Mouse (Mus musculus) kidney, adult 11 months (tissue): ENCODE results near the gene Lilra5.
A peak's percentile ranks its signal among the peaks of the same experiment; 100 is the strongest.
"Not testable (repeated sequence)": the region's sequence is repeated elsewhere in the genome, so short reads cannot be mapped to it uniquely, and the experiment has no call there.

Experiments
- DNase-seq: peaks from one replicate; pipeline ENCODE4 v3.0.0; 2022

The Lilra5 gene

DNA sequence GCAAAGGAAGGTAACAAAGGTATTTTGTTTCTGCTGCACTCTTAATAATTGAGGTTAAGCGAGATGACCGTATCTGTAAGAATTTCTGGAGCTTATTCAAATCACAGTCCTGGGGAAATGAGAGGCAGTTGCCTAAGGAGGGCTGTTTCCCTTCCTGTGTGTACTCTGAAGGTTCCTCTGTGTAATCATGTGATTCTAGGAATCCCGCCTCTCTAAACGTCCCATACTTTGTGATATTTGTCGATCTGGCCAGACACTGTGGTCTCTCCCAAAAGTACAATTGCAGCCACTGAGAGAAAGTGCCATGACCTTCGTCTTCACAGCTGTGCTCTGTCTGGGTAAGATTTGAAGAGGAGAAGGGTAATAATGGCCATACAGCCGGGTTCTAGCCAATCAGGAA lies at the start of gene Lilra5:
Lilra5 (plus strand) TSS at position 301 of the 400 bp plus-strand sequence.
- DNase-seq: no peak

DNA sequence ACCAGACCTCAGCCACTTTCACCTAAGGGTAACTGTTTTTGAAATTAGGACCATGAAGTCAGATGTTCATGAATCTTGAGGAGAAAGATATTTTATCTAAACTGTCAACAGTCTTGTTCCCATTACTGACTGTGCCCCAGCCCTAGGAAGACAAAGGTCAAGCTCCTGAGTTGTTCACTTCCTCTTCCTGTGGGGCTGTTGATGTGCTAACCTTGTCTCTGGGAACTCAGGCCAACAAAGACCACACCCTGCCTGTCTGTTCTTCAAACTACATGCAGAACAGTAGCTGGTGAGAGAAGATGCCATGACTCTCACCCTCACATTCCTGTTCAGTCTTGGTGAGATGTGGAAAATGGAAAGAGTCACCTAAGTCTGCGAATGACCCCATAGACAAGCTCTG lies 30.4 kb upstream of the Lilra5 start:
- DNase-seq: no peak

DNA sequence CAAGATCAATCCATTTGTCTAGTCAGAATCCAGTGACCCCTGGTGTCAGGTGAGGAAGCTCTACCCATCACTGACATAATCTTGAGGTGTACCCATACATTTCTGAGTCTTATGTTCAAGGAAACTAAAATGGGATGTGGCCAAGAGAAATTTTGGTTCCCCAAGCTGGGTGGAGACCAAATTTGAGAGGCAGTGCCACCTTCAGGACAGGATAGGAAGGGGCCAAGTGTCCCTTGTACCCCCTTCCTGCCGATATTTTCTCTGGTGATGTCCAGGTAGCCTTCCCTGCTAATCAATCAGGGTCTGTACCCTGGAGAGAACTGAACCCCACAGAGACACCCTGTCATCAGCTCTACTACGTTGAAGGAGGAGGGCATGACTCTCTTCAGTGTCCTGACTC lies 28.9 kb upstream of the Lilra5 start:
- DNase-seq: no peak

DNA sequence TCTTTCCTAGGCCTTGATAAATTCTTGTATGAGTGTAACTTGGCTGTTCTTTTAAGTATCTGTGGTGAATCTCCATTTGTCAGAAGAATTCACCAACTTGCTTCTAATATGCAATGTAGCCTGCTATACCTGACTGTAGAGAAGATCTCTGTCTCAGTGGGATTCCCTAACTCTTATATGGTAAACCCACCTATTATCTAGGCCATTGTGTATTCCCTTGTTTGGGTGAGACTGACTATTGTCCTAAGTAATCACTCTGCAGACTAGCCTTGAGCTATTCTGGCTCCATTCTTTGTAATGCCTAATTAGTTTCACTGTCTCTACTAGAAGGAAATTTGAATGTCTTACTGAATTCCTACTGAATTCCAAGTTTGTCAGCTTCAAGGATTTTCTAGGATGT lies 24.1 kb upstream of the Lilra5 start:
- not testable (repeated sequence) for DNase-seq

DNA sequence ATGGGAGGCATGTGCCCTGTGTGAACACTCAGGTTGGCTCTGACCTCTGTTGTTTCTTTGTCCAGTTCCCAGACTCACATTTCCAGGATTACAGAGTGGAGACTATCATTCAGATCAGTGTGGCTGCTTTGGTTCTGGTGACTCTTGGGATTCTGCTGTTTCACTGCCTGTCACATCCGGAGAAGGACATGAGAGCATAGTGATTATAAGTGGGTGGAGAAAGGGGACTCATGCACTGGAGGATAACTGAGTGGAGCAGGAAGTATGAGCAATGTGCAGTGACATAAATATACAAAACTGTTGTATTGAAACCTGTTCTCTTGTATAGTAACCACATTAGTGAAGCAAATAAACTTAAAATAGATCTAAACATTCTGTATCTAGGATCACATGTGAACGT lies 22.2 kb upstream of the Lilra5 start:
- DNase-seq: no peak

DNA sequence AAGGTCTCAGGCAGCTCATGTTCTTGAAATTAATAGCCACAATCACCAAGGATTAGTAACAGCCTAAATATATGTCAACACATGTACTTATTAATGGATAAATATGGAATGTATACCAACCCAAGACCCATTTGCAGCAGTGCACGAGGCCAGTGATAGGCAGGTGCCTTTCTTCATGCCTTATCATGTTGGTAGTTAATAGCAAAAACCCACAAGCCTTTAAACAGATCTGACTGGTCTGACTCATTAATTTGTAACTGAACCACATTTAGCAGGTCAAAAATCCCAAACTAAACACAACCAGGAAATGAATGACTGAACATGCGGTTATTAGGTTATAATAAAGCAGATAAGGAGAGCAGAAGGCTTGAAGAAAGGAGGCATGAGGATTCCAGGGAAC lies 21.7 kb upstream of the Lilra5 start:
- DNase-seq: no peak

DNA sequence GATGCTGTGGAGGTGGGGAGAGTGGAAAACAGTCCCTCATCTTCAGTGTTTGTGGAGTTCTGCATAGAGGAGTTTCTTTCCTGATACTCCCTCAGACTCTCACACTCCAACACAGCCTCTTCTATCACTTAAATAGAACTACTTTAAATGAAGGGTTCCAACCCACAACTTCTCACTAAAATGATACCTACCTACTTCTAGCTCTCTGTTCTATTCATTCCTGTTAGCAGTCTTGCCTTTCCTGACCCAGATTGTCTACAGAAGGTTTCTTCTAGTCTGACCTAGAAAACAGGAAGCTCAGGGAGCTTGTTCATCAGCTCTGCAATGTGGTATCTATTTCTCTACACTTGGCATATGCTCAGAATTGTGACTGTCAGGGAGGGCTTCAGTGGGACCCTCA lies 2.0 kb upstream of the Lilra5 start:
- no peak for DNase-seq

DNA sequence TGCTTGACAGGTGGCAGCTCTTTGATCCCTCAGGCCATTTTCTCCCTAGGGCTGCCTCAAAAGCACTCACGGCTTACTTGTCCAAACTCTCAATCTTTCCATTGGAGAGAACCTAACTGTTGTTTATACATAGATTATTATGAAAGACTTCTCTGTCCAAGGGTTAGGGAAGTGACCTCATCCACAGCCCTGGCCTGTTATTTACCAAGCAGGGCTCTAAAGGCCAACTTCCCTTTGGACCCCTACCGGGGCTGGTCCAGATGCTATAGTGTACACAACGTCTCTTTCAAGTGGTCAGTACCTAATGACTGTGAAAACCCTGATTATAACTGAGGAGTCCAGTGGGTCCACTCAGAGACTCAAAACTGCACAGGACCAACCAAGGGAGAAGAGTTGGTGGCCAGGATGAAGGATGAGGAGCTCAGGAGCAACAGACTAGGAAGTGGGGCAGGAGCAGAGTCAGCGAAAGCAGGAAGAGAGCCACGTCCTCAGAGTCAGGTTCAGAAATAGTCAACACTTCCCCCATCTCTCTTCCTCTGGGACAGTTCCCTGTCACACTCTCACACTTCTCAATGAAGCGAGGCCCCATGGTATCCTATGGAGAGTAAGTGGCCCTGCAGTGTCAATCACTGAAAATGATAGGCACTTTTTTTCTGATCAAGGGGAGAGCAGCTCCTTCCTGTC lies 1.6 kb downstream of the Lilra5 start:
- no peak for DNase-seq

DNA sequence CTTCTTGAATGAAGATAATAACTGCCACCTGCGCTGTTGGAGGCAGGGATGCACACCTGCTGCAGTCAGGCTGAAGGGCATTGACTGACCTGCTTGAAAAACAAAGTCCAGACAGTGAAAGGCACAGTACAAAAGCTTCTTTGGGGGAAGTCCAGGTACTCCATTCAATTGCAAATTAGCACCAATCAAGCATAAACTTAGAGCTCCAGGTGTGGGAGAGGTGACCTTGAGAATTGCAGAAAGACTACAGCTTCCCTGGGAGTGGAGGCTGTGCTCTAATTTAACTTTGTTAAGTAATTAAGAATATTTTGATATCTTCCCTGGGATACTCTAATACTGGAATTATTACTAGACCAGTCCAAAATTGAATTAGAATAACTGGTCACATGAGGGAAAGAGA lies 13.7 kb downstream of the Lilra5 start:
- peak; percentile 28 for DNase-seq

DNA sequence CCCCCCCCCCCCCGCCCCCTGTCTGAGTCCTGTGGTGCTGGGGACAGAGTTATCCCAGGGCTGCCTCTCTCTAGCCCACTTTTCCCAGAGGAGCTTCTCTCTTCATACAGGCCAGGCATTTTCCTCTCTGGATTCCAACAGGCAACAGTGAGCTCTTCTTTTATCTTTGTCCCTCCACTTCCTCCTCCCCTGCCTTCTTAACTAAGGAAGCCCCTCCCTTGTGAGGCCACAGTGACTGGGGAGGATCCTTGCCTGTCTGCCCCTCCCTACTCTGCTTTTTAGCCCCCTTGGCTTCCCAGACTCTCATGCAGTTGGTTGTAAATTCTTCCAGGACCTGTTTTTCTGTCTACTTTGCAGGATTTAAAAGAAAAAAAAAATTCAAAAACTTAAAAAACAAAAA lies 18.5 kb downstream of the Lilra5 start:
- not testable (repeated sequence) for DNase-seq

DNA sequence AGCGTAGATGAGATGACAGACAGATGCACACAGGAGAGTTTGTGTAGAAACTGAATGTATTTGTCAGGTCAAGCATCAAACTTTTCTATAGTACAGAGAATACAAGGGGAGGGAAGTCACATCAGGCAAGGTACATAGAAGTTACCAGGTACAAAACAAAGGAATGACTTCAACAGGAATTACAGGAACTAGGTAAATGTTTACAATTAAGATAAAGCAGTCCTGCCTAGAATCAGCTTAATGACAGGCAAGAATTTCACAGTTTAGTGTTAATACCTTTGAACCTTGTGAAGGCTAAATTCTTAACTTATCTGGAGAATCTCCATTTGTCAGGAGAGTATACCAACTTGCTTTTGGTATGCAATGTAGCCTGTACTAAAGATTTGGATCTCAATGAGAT lies 23.0 kb downstream of the Lilra5 start:
- DNase-seq: not testable (repeated sequence)

DNA sequence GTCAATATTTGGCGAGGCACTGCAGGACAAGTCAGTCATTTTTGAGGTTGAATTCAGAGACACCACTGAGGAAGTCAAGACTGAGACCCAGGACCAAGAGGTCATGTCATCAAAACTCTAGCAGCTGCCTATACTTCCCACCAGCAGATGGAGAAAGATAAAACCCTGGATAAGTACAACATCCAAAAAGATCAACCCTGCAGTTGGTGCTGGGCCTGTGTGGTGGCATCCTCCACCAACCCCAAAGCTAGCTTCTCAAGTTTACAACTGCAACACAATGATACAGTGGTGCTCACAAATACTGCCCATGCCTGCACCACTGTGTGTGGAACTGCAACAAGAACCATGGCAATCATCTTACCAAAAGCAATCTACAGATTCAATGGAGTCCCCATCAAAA lies 34.6 kb downstream of the Lilra5 start:
- not testable (repeated sequence) for DNase-seq

DNA sequence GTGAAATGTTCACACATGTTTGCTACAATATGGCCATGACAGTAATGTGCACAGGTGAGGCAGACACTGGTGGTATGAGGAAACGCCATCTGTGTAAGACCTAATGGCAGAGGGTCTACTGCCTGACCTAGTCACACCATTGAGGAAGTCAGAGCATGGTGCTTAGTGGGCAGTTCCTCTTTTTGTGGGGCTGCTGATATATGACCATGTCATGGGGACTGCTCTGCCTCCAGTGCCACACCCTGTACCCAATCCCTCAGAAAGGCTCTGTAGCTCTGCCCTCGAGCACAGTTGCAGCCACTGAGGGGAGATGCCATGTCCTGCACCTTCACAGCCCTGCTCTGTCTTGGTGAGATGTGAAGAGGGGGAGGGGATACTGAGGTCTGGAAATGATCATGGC lies 36.3 kb downstream of the Lilra5 start:
- DNase-seq: not testable (repeated sequence)

DNA sequence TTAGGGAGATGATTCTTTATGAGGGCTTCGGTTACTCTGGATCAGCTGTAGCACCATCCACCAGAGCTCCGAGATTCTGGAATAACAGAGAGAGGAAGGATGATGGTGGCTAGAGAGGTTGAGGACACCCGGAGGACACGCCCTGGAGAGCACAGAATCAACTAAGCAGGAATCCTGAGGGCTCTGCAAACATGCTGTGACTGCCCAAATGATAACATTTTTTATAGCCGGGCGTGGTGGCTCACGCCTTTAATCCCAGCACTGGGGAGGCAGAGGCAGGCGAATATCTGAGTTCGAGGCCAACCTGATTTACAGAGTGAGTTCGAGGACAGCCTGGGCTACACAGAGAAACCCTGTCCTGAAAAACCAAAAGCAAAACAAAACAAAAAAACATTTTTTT lies 37.9 kb downstream of the Lilra5 start:
- DNase-seq: not testable (repeated sequence)

DNA sequence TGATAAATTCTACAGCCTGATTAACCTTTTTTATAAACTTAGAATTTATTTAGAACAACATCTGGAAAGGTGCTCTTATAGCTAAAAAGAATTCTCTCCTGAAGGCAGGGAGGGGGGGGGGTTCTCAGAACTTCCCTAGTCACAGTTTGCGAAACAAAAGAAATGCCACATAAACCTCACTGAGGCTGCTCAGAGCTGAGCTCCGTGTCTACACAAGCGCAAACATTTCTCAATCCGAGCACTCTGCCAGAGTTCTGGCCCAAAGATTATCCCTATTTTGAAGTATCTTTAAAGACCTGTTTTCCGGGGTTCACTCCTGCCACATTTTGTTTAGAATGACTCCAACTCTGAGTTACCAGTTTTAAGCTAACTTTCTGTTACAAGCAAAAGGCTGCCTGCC lies 55.1 kb downstream of the Lilra5 start:
- DNase-seq: no peak
